Mouse (Mus musculus): ENCODE results near the gene Cnot6. TPM values are rescaled to one million over a fixed set of nuclear protein-coding genes. Genes with fewer than 3 reads are reported as not detected.

The Cnot6 gene
- total and polyA plus RNA-seq, 2 experiments: 6.0 to 20.7 TPM

DNA sequence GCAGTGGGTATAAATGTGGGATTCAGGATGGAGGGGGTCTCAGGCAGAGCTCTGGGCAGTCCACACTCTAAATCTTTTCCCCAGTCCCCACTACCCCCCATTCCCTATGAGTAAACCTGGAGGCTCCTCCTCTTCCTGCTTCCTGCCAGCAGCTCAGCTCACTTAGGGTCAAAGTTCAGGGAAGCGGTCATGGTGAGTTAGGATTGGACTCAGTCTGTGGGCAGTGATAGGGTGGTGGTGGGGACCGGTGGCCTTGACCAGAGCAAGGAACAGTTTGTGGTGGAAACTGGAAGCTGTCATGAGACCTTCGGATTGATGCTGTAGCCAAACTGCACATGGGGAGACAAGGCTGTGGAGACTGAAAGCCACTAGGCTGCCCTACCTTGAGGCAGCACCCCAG, 88.4 kb downstream of the Cnot6 start:
- no peak for TF ChIP-seq CTCF (IDR thresholded peaks at IDR 0.05; ENCODE audit: low read depth, low read length)
- TF ChIP-seq POLR2A (IDR thresholded peaks at IDR 0.05; ENCODE audit: extremely low read depth, insufficient read depth, low read length): no peak
- H3K4me1 ChIP-seq (ENCODE audit: control insufficient read depth, insufficient read depth, low read length): no peaks in the 10 kb centered on the region
- H3K36me3 ChIP-seq (ENCODE audit: control insufficient read depth, insufficient read depth, low read length): no peaks in the 10 kb centered on the region; the same call in 1 of the 2 replicates
- no peaks in the 10 kb centered on the region for H3K27me3 ChIP-seq (ENCODE audit: control insufficient read depth, insufficient read depth, low read length)
- no peak overlapping the region for H3K4me3 ChIP-seq (ENCODE audit: insufficient read depth, low read depth, low read length)
- no peak overlapping the region for H3K9ac ChIP-seq (ENCODE audit: low read depth, low read length)
- DNase-seq (ENCODE audit: extremely low read depth, low read depth, low spot score): peak; percentile 34
- no peak overlapping the region for H3K27ac ChIP-seq (replicated peaks; ENCODE audit: insufficient read depth, low read depth, low read length)
- no peaks in the 10 kb centered on the region for H3K79me2 ChIP-seq (ENCODE audit: control insufficient read depth, insufficient read depth, low read length)
- 50% methylated on average over 3 of the region's 3 CpGs for WGBS

DNA sequence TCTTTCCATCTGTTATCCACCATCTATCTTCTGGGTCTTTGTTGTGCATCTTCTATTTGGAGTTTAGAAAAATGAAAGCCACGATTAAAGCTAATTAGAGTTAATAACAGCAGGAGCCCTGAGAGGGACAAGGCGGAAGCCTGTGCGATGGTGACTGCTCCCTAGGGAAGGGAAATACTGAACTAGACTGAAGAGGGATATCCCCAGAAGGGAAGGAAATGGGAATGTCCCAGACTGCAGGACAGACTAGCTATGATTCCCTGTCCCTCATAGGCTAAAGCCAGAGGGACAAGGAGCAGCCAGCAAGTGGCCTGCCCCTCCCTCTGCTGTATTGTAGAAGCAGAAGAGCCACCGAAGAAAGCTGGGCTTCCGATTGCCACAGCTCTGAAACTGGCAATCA, 90.6 kb downstream of the Cnot6 start:
- no peaks in the 10 kb centered on the region for H3K4me1 ChIP-seq (ENCODE audit: control insufficient read depth, insufficient read depth, low read length)
- WGBS: 68% methylated on average over 5 of the region's 5 CpGs
- no peak overlapping the region for H3K27ac ChIP-seq (replicated peaks; ENCODE audit: insufficient read depth, low read depth, low read length)
- H3K9ac ChIP-seq (ENCODE audit: low read depth, low read length): no peak overlapping the region
- no peaks in the 10 kb centered on the region for H3K36me3 ChIP-seq (ENCODE audit: control insufficient read depth, insufficient read depth, low read length)
- no peaks in the 10 kb centered on the region for H3K27me3 ChIP-seq (ENCODE audit: control insufficient read depth, insufficient read depth, low read length)
- no peak for DNase-seq (ENCODE audit: extremely low read depth, low read depth, low spot score)
- no peak for TF ChIP-seq POLR2A (IDR thresholded peaks at IDR 0.05; ENCODE audit: extremely low read depth, insufficient read depth, low read length)
- TF ChIP-seq CTCF (IDR thresholded peaks at IDR 0.05; ENCODE audit: low read depth, low read length): no peak
- H3K79me2 ChIP-seq (ENCODE audit: control insufficient read depth, insufficient read depth, low read length): no peaks in the 10 kb centered on the region
- H3K4me3 ChIP-seq (ENCODE audit: insufficient read depth, low read depth, low read length): no peak overlapping the region

Other genes with a start within 250 kb of the Cnot6 start
- gene Olfr1386, start 247.7 kb downstream of the Cnot6 start, total RNA-seq (2014; rRNA removed): not detected in 2 replicates
- not detected in 2 replicates for gene Olfr1386, start 247.7 kb downstream of the Cnot6 start, polyA plus RNA-seq (2012; rRNA removed)
- gene Olfr1385, start 223.7 kb downstream of the Cnot6 start, total RNA-seq (2014; rRNA removed): 0.07 TPM in 1 of 2 replicates, not detected in the other
- gene Olfr1385, start 223.7 kb downstream of the Cnot6 start, polyA plus RNA-seq (2012; rRNA removed): not detected in 2 replicates
- not detected in 2 replicates for gene Olfr1384, start 206.0 kb downstream of the Cnot6 start, total RNA-seq (2014; rRNA removed)
- gene Olfr1384, start 206.0 kb downstream of the Cnot6 start, polyA plus RNA-seq (2012; rRNA removed): not detected in 2 replicates
- not detected in 2 replicates for gene Olfr1383, start 193.1 kb downstream of the Cnot6 start, total RNA-seq (2014; rRNA removed)
- not detected in 2 replicates for gene Olfr1383, start 193.1 kb downstream of the Cnot6 start, polyA plus RNA-seq (2012; rRNA removed)
- gene Olfr1382, start 184.5 kb downstream of the Cnot6 start, total RNA-seq (2014; rRNA removed): not detected in 2 replicates
- not detected in 2 replicates for gene Olfr1382, start 184.5 kb downstream of the Cnot6 start, polyA plus RNA-seq (2012; rRNA removed)
- not detected in 2 replicates for gene Olfr1381, start 169.3 kb downstream of the Cnot6 start, total RNA-seq (2014; rRNA removed)
- gene Olfr1381, start 169.3 kb downstream of the Cnot6 start, polyA plus RNA-seq (2012; rRNA removed): not detected in 2 replicates
- not detected in 2 replicates for gene Olfr1380, start 155.8 kb downstream of the Cnot6 start, total RNA-seq (2014; rRNA removed)
- gene Olfr1380, start 155.8 kb downstream of the Cnot6 start, polyA plus RNA-seq (2012; rRNA removed): not detected in 2 replicates
- 7.8 and 13.6 TPM in 2 replicates for gene Flt4, start 103.5 kb downstream of the Cnot6 start, total RNA-seq (2014; rRNA removed)
- gene Flt4, start 103.5 kb downstream of the Cnot6 start, polyA plus RNA-seq (2012; rRNA removed): 7.5 and 9.8 TPM in 2 replicates
- gene Scgb3a1, start 49.1 kb downstream of the Cnot6 start, total RNA-seq (2014; rRNA removed): not detected in 2 replicates
- gene Scgb3a1, start 49.1 kb downstream of the Cnot6 start, polyA plus RNA-seq (2012; rRNA removed): 0.22 TPM in 1 of 2 replicates, not detected in the other
- gene Gfpt2, start 81.5 kb upstream of the Cnot6 start, total RNA-seq (2014; rRNA removed): 0.28 and 0.34 TPM in 2 replicates
- gene Gfpt2, start 81.5 kb upstream of the Cnot6 start, polyA plus RNA-seq (2012; rRNA removed): 0.20 and 0.22 TPM in 2 replicates
- 25.9 and 30.9 TPM in 2 replicates for gene Mapk9, start 134.0 kb upstream of the Cnot6 start, total RNA-seq (2014; rRNA removed)
- 15.6 and 16.2 TPM in 2 replicates for gene Mapk9, start 134.0 kb upstream of the Cnot6 start, polyA plus RNA-seq (2012; rRNA removed)
- gene Rasgef1c, start 189.1 kb upstream of the Cnot6 start, total RNA-seq (2014; rRNA removed): not detected in 2 replicates
- gene Rasgef1c, start 189.1 kb upstream of the Cnot6 start, polyA plus RNA-seq (2012; rRNA removed): not detected in 2 replicates

Data from liver, adult 2 months (tissue).